Mouse (Mus musculus): Measurements from ENCODE around the gene Sgca.

GRCm38 (mm10) chr11:94989562-94990017, 13.5 kb upstream of the Sgca start:
- TF ChIP-seq CTCF (IDR thresholded peaks at IDR 0.05; ENCODE audit: low read depth), result no peak
- peak; percentile 83; the same call in 1 of the 2 replicates for TF ChIP-seq EP300 (IDR thresholded peaks at IDR 0.05; ENCODE audit: low read depth)

Data from heart, postnatal 0 days (tissue).